Mouse (Mus musculus): ENCODE results near the gene Abr. TPM values are rescaled to one million over a fixed set of nuclear protein-coding genes. Genes with fewer than 3 reads are reported as not detected.

The Abr gene
- polyA plus RNA-seq, 1 experiment from 2014 or later, result 39.2 TPM

GRCm38 (mm10) chr11:76497066-76497768, 124.9 kb downstream of the Abr start:
- no peaks in the 10 kb centered on the region for H3K9me3 ChIP-seq (ENCODE audit: low read depth, low read length)
- H3K4me3 ChIP-seq (ENCODE audit: low read depth, low read length), result no peak overlapping the region
- H3K9ac ChIP-seq, result no peak overlapping the region
- no peak for TF ChIP-seq CTCF (IDR thresholded peaks at IDR 0.05; ENCODE audit: low read depth)
- H3K27me3 ChIP-seq (ENCODE audit: insufficient read depth, low read length), result no peaks in the 10 kb centered on the region
- no peak for DNase-seq
- ATAC-seq (ENCODE audit: insufficient read depth), result no peak
- H3K4me2 ChIP-seq, result no peak overlapping the region
- no peak overlapping the region for H3K27ac ChIP-seq (ENCODE audit: low read depth)
- WGBS, result 59% methylated on average over 9 of the region's 9 CpGs
- peaks cover 24% of the 10 kb centered on the region for H3K4me1 ChIP-seq (ENCODE audit: insufficient read depth)
- no peaks in the 10 kb centered on the region for H3K36me3 ChIP-seq (ENCODE audit: insufficient read depth)

- TF ChIP-seq CTCF (IDR thresholded peaks at IDR 0.05; ENCODE audit: low read depth), result peak; percentile 71
- H3K27me3 ChIP-seq (ENCODE audit: insufficient read depth, low read length), result no peaks in the 10 kb centered on the region
- no peaks in the 10 kb centered on the region for H3K9me3 ChIP-seq (ENCODE audit: low read depth, low read length)
- 61% methylated on average over 6 of the region's 6 CpGs for WGBS
- H3K4me1 ChIP-seq (ENCODE audit: insufficient read depth), result peaks cover 25% of the 10 kb centered on the region
- no peak overlapping the region for H3K9ac ChIP-seq
- H3K27ac ChIP-seq (ENCODE audit: low read depth), result peak overlapping the region; percentile 98; the same call in 1 of the 2 replicates
- ATAC-seq (ENCODE audit: insufficient read depth) (no peak), DNase-seq (peak; percentile 71)
- no peaks in the 10 kb centered on the region for H3K36me3 ChIP-seq (ENCODE audit: insufficient read depth)
- no peak overlapping the region for H3K4me3 ChIP-seq (ENCODE audit: low read depth, low read length)
- no peak overlapping the region for H3K4me2 ChIP-seq
These were observed 125.9 kb downstream of the Abr start for GRCm38 (mm10) chr11:76496086-76496771.

- Histone ChIP-seq H3K27ac (ENCODE audit: low read depth) (peak overlapping the region; percentile 98), H3K9me3 (ENCODE audit: low read depth, low read length) (no peaks in the 10 kb centered on the region), H3K4me1 (ENCODE audit: insufficient read depth) (peaks cover 32% of the 10 kb centered on the region), H3K36me3 (ENCODE audit: insufficient read depth) (no peaks in the 10 kb centered on the region), H3K4me2 (peak overlapping the region; percentile 92), H3K9ac (peak overlapping the region; percentile 76), H3K27me3 (ENCODE audit: insufficient read depth, low read length) (no peaks in the 10 kb centered on the region), H3K4me3 (ENCODE audit: low read depth, low read length) (peak overlapping the region; percentile 65)
- DNase-seq, result peak; percentile 54
- 10% methylated on average over 15 of the region's 19 CpGs for WGBS
- no peak for TF ChIP-seq CTCF (IDR thresholded peaks at IDR 0.05; ENCODE audit: low read depth)
- ATAC-seq (ENCODE audit: insufficient read depth), result peak; percentile 3; the same call in 1 of the 2 replicates
These were observed 126.7 kb downstream of the Abr start for GRCm38 (mm10) chr11:76495127-76496028.

- Histone ChIP-seq H3K4me3 (ENCODE audit: low read depth, low read length) (peak overlapping the region; percentile 65), H3K27me3 (ENCODE audit: insufficient read depth, low read length) (no peaks in the 10 kb centered on the region), H3K27ac (ENCODE audit: low read depth) (peak overlapping the region; percentile 98), H3K9ac (peak overlapping the region; percentile 76), H3K4me2 (peak overlapping the region; percentile 92), H3K4me1 (ENCODE audit: insufficient read depth) (peaks cover 40% of the 10 kb centered on the region), H3K36me3 (ENCODE audit: insufficient read depth) (no peaks in the 10 kb centered on the region), H3K9me3 (ENCODE audit: low read depth, low read length) (no peaks in the 10 kb centered on the region)
- under 1% methylated on average over 67 of the region's 67 CpGs for WGBS
- TF ChIP-seq CTCF (IDR thresholded peaks at IDR 0.05; ENCODE audit: low read depth), result no peak
- DNase-seq (peak; percentile 89), ATAC-seq (ENCODE audit: insufficient read depth) (peak; percentile 77)
These were observed 127.6 kb downstream of the Abr start for GRCm38 (mm10) chr11:76494360-76495126.

GRCm38 (mm10) chr11:76493811-76494274, 128.3 kb downstream of the Abr start:
- Histone ChIP-seq H3K27ac (ENCODE audit: low read depth) (peak overlapping the region; percentile 98), H3K27me3 (ENCODE audit: insufficient read depth, low read length) (no peaks in the 10 kb centered on the region), H3K4me2 (peak overlapping the region; percentile 92), H3K4me1 (ENCODE audit: insufficient read depth) (peaks cover 41% of the 10 kb centered on the region), H3K9ac (peak overlapping the region; percentile 76), H3K9me3 (ENCODE audit: low read depth, low read length) (no peaks in the 10 kb centered on the region), H3K4me3 (ENCODE audit: low read depth, low read length) (peak overlapping the region; percentile 65), H3K36me3 (ENCODE audit: insufficient read depth) (no peaks in the 10 kb centered on the region)
- WGBS, result 3% methylated on average over 6 of the region's 6 CpGs
- TF ChIP-seq CTCF (IDR thresholded peaks at IDR 0.05; ENCODE audit: low read depth), result no peak
- DNase-seq (peak; percentile 60), ATAC-seq (ENCODE audit: insufficient read depth) (peak; percentile 39)

GRCm38 (mm10) chr11:76493167-76493566, 128.9 kb downstream of the Abr start:
- DNase-seq, result no peak
- WGBS, result 50% methylated on average over 4 of the region's 4 CpGs
- no peaks in the 10 kb centered on the region for H3K9me3 ChIP-seq (ENCODE audit: low read depth, low read length)
- peak overlapping the region; percentile 76; the same call in 1 of the 2 replicates for H3K9ac ChIP-seq
- peak overlapping the region; percentile 65 for H3K4me3 ChIP-seq (ENCODE audit: low read depth, low read length)
- H3K4me2 ChIP-seq, result peak overlapping the region; percentile 92
- no peaks in the 10 kb centered on the region for H3K36me3 ChIP-seq (ENCODE audit: insufficient read depth)
- peaks cover 41% of the 10 kb centered on the region for H3K4me1 ChIP-seq (ENCODE audit: insufficient read depth)
- no peaks in the 10 kb centered on the region for H3K27me3 ChIP-seq (ENCODE audit: insufficient read depth, low read length)
- ATAC-seq (ENCODE audit: insufficient read depth), result no peak
- TF ChIP-seq CTCF (IDR thresholded peaks at IDR 0.05; ENCODE audit: low read depth), result no peak
- no peak overlapping the region for H3K27ac ChIP-seq (ENCODE audit: low read depth)

All from lung, embryonic 14.5 days (tissue).